Mouse (Mus musculus): ENCODE measurements around the gene Agmo. TPM values are rescaled to one million over a fixed set of nuclear protein-coding genes. Genes with fewer than 3 reads are reported as not detected.

Agmo gene
- polyA plus RNA-seq, 1 experiment from 2014 or later: 0.21 TPM

- ATAC-seq (replicated peaks; ENCODE audit: insufficient number of reproducible peaks, low FRiP score, low TSS enrichment): no peak
- Histone ChIP-seq H3K9me3 (replicated peaks; ENCODE audit: control insufficient read depth, low read length) (no peaks in the 10 kb centered on the region), H3K36me3 (ENCODE audit: control insufficient read depth, insufficient read depth, low read length) (no peaks in the 10 kb centered on the region), H3K4me2 (no peak overlapping the region), H3K4me1 (ENCODE audit: control insufficient read depth, insufficient read depth, low read length) (no peaks in the 10 kb centered on the region), H3K27me3 (ENCODE audit: control insufficient read depth, insufficient read depth, low read length) (no peaks in the 10 kb centered on the region), H3K4me3 (ENCODE audit: low read depth, low read length) (no peak overlapping the region), H3K27ac (ENCODE audit: low read depth, low read length) (no peak overlapping the region), H3K9ac (ENCODE audit: low read depth, low read length) (no peak overlapping the region)
- WGBS (ENCODE audit: insufficient replicate concordance): 15% methylated on average over 6 of the region's 6 CpGs
Measured at GRCm38 (mm10) chr12:37450366-37451156, 209.1 kb downstream of the Agmo start.

GRCm38 (mm10) chr12:37471631-37472030, 230.2 kb downstream of the Agmo start:
- Histone ChIP-seq H3K27ac (ENCODE audit: low read depth, low read length) (no peak overlapping the region), H3K9me3 (replicated peaks; ENCODE audit: control insufficient read depth, low read length) (no peaks in the 10 kb centered on the region), H3K36me3 (ENCODE audit: control insufficient read depth, insufficient read depth, low read length) (no peaks in the 10 kb centered on the region), H3K27me3 (ENCODE audit: control insufficient read depth, insufficient read depth, low read length) (no peaks in the 10 kb centered on the region), H3K4me3 (ENCODE audit: low read depth, low read length) (no peak overlapping the region), H3K9ac (ENCODE audit: low read depth, low read length) (no peak overlapping the region), H3K4me1 (ENCODE audit: control insufficient read depth, insufficient read depth, low read length) (no peaks in the 10 kb centered on the region), H3K4me2 (no peak overlapping the region)
- ATAC-seq (replicated peaks; ENCODE audit: insufficient number of reproducible peaks, low FRiP score, low TSS enrichment): no peak
- 76% methylated on average over 5 of the region's 5 CpGs for WGBS (ENCODE audit: insufficient replicate concordance)

DNA sequence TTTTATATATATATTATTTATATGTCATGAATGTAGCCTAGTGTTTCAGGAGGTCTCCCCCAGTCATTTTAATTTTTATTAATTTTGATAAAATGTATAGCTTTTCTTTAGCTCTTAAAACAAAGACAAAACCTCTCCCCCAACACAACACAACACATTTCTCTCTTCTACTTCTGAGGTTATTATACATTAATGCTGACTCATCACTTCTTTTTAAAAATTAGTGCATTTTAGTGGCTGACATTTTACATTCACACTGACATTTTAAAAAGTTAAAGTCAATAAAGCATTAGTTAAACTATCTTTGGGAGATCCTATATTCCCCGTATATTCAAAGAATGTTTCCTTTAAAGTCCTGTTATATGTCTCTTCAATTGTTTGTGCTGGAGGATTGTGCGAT, 235.4 kb downstream of the Agmo start:
- H3K4me1 ChIP-seq (ENCODE audit: control insufficient read depth, insufficient read depth, low read length): no peaks in the 10 kb centered on the region
- no peak overlapping the region for H3K9ac ChIP-seq (ENCODE audit: low read depth, low read length)
- no peak overlapping the region for H3K4me3 ChIP-seq (ENCODE audit: low read depth, low read length)
- WGBS (ENCODE audit: insufficient replicate concordance): 88% methylated on average over 2 of the region's 2 CpGs
- H3K27me3 ChIP-seq (ENCODE audit: control insufficient read depth, insufficient read depth, low read length): no peaks in the 10 kb centered on the region
- H3K4me2 ChIP-seq: no peak overlapping the region
- no peak overlapping the region for H3K27ac ChIP-seq (ENCODE audit: low read depth, low read length)
- no peak for ATAC-seq (replicated peaks; ENCODE audit: insufficient number of reproducible peaks, low FRiP score, low TSS enrichment)
- no peaks in the 10 kb centered on the region for H3K36me3 ChIP-seq (ENCODE audit: control insufficient read depth, insufficient read depth, low read length)
- no peaks in the 10 kb centered on the region for H3K9me3 ChIP-seq (replicated peaks; ENCODE audit: control insufficient read depth, low read length)

DNA sequence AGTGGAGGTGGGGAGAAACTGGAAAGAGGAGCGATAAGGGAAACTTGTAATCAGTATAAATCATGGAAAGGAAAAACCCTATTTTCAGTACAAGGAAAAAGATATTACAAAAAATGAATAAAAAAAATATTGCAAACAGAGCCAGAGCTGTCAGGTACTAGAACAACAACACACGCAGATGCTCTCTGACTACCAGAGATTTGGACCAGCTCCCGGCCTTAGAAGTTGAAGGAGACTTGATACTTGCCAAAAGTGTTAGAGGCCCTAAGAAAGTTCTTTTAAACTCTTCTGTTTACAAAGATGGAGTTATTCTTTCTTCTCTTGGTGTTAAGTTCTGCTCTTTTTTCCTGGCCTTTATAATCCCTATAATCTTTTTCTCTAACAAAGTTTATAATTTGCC, 246.6 kb downstream of the Agmo start:
- Histone ChIP-seq H3K36me3 (ENCODE audit: control insufficient read depth, insufficient read depth, low read length) (no peaks in the 10 kb centered on the region), H3K4me2 (no peak overlapping the region), H3K27me3 (ENCODE audit: control insufficient read depth, insufficient read depth, low read length) (no peaks in the 10 kb centered on the region), H3K9me3 (replicated peaks; ENCODE audit: control insufficient read depth, low read length) (no peaks in the 10 kb centered on the region), H3K4me3 (ENCODE audit: low read depth, low read length) (no peak overlapping the region), H3K4me1 (ENCODE audit: control insufficient read depth, insufficient read depth, low read length) (no peaks in the 10 kb centered on the region), H3K9ac (ENCODE audit: low read depth, low read length) (no peak overlapping the region), H3K27ac (ENCODE audit: low read depth, low read length) (no peak overlapping the region)
- no peak for ATAC-seq (replicated peaks; ENCODE audit: insufficient number of reproducible peaks, low FRiP score, low TSS enrichment)
- WGBS (ENCODE audit: insufficient replicate concordance): 81% methylated on average over 3 of the region's 3 CpGs

DNA sequence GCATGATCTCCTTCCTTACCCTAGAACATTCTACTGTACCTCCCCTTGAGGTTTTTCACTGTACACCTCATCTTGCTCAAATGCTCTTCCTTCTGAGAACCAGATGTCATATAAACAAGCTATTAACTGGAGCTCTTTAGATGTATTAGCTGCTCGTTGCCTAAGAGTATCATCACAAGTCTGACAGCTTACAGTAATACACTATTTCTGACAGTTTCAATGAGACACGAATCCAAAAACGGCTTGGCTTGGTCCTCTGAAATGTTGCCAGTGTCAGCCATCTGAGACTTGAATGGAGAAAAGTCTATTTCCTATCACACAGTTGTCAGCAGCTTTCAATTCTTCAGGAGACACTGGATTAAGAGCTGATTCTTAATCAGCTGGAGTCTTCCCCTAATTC, 257.4 kb downstream of the Agmo start:
- 68% methylated on average over 3 of the region's 3 CpGs for WGBS (ENCODE audit: insufficient replicate concordance)
- no peaks in the 10 kb centered on the region for H3K36me3 ChIP-seq (ENCODE audit: control insufficient read depth, insufficient read depth, low read length)
- no peaks in the 10 kb centered on the region for H3K9me3 ChIP-seq (replicated peaks; ENCODE audit: control insufficient read depth, low read length)
- no peak overlapping the region for H3K9ac ChIP-seq (ENCODE audit: low read depth, low read length)
- ATAC-seq (replicated peaks; ENCODE audit: insufficient number of reproducible peaks, low FRiP score, low TSS enrichment): no peak
- no peak overlapping the region for H3K4me2 ChIP-seq
- no peaks in the 10 kb centered on the region for H3K4me1 ChIP-seq (ENCODE audit: control insufficient read depth, insufficient read depth, low read length)
- no peak overlapping the region for H3K4me3 ChIP-seq (ENCODE audit: low read depth, low read length)
- H3K27ac ChIP-seq (ENCODE audit: low read depth, low read length): no peak overlapping the region
- H3K27me3 ChIP-seq (ENCODE audit: control insufficient read depth, insufficient read depth, low read length): no peaks in the 10 kb centered on the region

DNA sequence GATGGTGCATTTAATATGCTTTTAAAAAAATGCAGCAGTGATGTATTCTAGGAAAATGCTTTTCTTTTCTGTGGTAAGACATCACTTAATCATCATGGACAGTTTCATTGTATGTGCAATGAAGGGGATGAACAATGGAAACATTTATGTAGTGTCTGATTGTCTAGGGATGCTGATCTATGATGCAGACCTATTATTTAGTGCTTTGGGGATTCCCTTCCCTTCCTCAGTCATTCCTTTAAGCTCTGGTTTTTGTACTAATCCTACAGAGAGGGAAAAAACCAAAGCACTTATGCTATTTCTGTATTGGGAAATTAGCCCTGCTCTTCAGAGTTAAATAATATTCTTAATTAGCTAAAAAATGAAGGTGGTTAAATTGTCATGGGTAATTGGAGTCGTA, 266.0 kb downstream of the Agmo start:
- Histone ChIP-seq H3K36me3 (ENCODE audit: control insufficient read depth, insufficient read depth, low read length) (no peaks in the 10 kb centered on the region), H3K27me3 (ENCODE audit: control insufficient read depth, insufficient read depth, low read length) (no peaks in the 10 kb centered on the region), H3K4me2 (no peak overlapping the region), H3K27ac (ENCODE audit: low read depth, low read length) (no peak overlapping the region), H3K9ac (ENCODE audit: low read depth, low read length) (no peak overlapping the region), H3K4me3 (ENCODE audit: low read depth, low read length) (no peak overlapping the region), H3K4me1 (ENCODE audit: control insufficient read depth, insufficient read depth, low read length) (no peaks in the 10 kb centered on the region), H3K9me3 (replicated peaks; ENCODE audit: control insufficient read depth, low read length) (no peaks in the 10 kb centered on the region)
- WGBS (ENCODE audit: insufficient replicate concordance): 43% methylated on average over 1 of the region's 1 CpGs
- no peak for ATAC-seq (replicated peaks; ENCODE audit: insufficient number of reproducible peaks, low FRiP score, low TSS enrichment)

DNA sequence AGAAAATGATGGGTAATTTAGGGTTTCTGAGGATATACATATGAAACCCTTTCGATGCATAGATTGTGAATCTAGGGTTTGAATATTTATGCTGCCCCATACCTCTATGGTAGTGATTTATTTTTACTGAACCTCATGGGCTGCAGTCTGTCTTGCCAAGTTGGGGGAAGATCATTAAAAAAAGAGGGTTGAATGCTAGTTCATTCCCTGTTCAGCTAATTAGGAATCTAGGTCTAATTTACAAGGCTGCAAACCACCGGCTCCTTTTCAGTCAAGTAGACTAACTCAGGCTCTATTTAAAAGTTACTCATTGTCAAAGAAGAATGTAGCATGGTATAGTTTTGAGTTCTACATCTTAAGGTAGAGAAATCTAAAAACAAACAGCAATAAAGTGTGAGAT, 266.4 kb downstream of the Agmo start:
- Histone ChIP-seq H3K4me1 (ENCODE audit: control insufficient read depth, insufficient read depth, low read length) (no peaks in the 10 kb centered on the region), H3K4me2 (no peak overlapping the region), H3K36me3 (ENCODE audit: control insufficient read depth, insufficient read depth, low read length) (no peaks in the 10 kb centered on the region), H3K9me3 (replicated peaks; ENCODE audit: control insufficient read depth, low read length) (no peaks in the 10 kb centered on the region), H3K9ac (ENCODE audit: low read depth, low read length) (no peak overlapping the region), H3K27ac (ENCODE audit: low read depth, low read length) (no peak overlapping the region), H3K4me3 (ENCODE audit: low read depth, low read length) (no peak overlapping the region), H3K27me3 (ENCODE audit: control insufficient read depth, insufficient read depth, low read length) (no peaks in the 10 kb centered on the region)
- 88% methylated on average over 2 of the region's 2 CpGs for WGBS (ENCODE audit: insufficient replicate concordance)
- no peak for ATAC-seq (replicated peaks; ENCODE audit: insufficient number of reproducible peaks, low FRiP score, low TSS enrichment)

- Histone ChIP-seq H3K9me3 (replicated peaks; ENCODE audit: control insufficient read depth, low read length) (no peaks in the 10 kb centered on the region; the same call in 1 of the 2 replicates), H3K4me3 (ENCODE audit: low read depth, low read length) (no peak overlapping the region), H3K27me3 (ENCODE audit: control insufficient read depth, insufficient read depth, low read length) (no peaks in the 10 kb centered on the region), H3K36me3 (ENCODE audit: control insufficient read depth, insufficient read depth, low read length) (no peaks in the 10 kb centered on the region), H3K4me2 (no peak overlapping the region), H3K9ac (ENCODE audit: low read depth, low read length) (no peak overlapping the region), H3K27ac (ENCODE audit: low read depth, low read length) (no peak overlapping the region), H3K4me1 (ENCODE audit: control insufficient read depth, insufficient read depth, low read length) (no peaks in the 10 kb centered on the region)
- no peak for ATAC-seq (replicated peaks; ENCODE audit: insufficient number of reproducible peaks, low FRiP score, low TSS enrichment)
- 15% methylated on average over 1 of the region's 1 CpGs for WGBS (ENCODE audit: insufficient replicate concordance)
Measured at GRCm38 (mm10) chr12:37521772-37522171, 280.3 kb downstream of the Agmo start.

GRCm38 (mm10) chr12:37524662-37525061, 283.2 kb downstream of the Agmo start:
- 70% methylated on average over 3 of the region's 3 CpGs for WGBS (ENCODE audit: insufficient replicate concordance)
- H3K27me3 ChIP-seq (ENCODE audit: control insufficient read depth, insufficient read depth, low read length): no peaks in the 10 kb centered on the region
- no peaks in the 10 kb centered on the region for H3K4me1 ChIP-seq (ENCODE audit: control insufficient read depth, insufficient read depth, low read length)
- no peak overlapping the region for H3K4me2 ChIP-seq
- no peak overlapping the region for H3K4me3 ChIP-seq (ENCODE audit: low read depth, low read length)
- H3K36me3 ChIP-seq (ENCODE audit: control insufficient read depth, insufficient read depth, low read length): no peaks in the 10 kb centered on the region
- no peak for ATAC-seq (replicated peaks; ENCODE audit: insufficient number of reproducible peaks, low FRiP score, low TSS enrichment)
- no peaks in the 10 kb centered on the region; the same call in 1 of the 2 replicates for H3K9me3 ChIP-seq (replicated peaks; ENCODE audit: control insufficient read depth, low read length)
- H3K27ac ChIP-seq (ENCODE audit: low read depth, low read length): no peak overlapping the region
- no peak overlapping the region for H3K9ac ChIP-seq (ENCODE audit: low read depth, low read length)
